Mouse (Mus musculus): ENCODE data around the gene Atp2c2. TPM values are rescaled to one million over a fixed set of nuclear protein-coding genes. Genes with fewer than 3 reads are reported as not detected.

Atp2c2 gene
- total RNA-seq, 4 experiments from 2014 or later: 0.35 to 0.38 (median 0.38) TPM; not detected in 1

GRCm38 (mm10) chr8:119743291-119744026, 43.6 kb downstream of the Atp2c2 start:
- DNase-seq: no peak

GRCm38 (mm10) chr8:119744604-119745003, 44.8 kb downstream of the Atp2c2 start:
- DNase-seq: no peak

GRCm38 (mm10) chr8:119755238-119756146, 55.7 kb downstream of the Atp2c2 start:
- no peak for DNase-seq

- DNase-seq: no peak
These were observed 56.3 kb downstream of the Atp2c2 start for GRCm38 (mm10) chr8:119756147-119756461.

GRCm38 (mm10) chr8:119756538-119756937, 56.7 kb downstream of the Atp2c2 start:
- no peak for DNase-seq

- no peak for DNase-seq
These were observed 61.9 kb downstream of the Atp2c2 start for GRCm38 (mm10) chr8:119761692-119762091.

- no peak for DNase-seq
These were observed 62.7 kb downstream of the Atp2c2 start for GRCm38 (mm10) chr8:119762226-119763220.

GRCm38 (mm10) chr8:119765311-119765710, 65.5 kb downstream of the Atp2c2 start:
- DNase-seq: no peak

- DNase-seq: no peak
These were observed 66.1 kb downstream of the Atp2c2 start for GRCm38 (mm10) chr8:119765761-119766444.

- DNase-seq: no peak
These were observed 76.9 kb downstream of the Atp2c2 start for GRCm38 (mm10) chr8:119776668-119777245.

GRCm38 (mm10) chr8:119777765-119778164, 78.0 kb downstream of the Atp2c2 start:
- peak; percentile 38 for DNase-seq

- peak; percentile 100 for DNase-seq
These were observed 78.5 kb downstream of the Atp2c2 start, which contains the start of gene Tldc1 for GRCm38 (mm10) chr8:119778263-119778662. Gene Tldc1 (minus strand): TSS chr8:119778416.

GRCm38 (mm10) chr8:119779013-119779737, 79.4 kb downstream of the Atp2c2 start:
- DNase-seq: peak; percentile 68

GRCm38 (mm10) chr8:119780402-119781049, 80.7 kb downstream of the Atp2c2 start:
- DNase-seq: no peak

GRCm38 (mm10) chr8:119781086-119781840, 81.5 kb downstream of the Atp2c2 start:
- DNase-seq: no peak

GRCm38 (mm10) chr8:119782715-119783114, 82.9 kb downstream of the Atp2c2 start:
- peak; percentile 63 for DNase-seq

GRCm38 (mm10) chr8:119783579-119783978, 83.8 kb downstream of the Atp2c2 start:
- DNase-seq: no peak

GRCm38 (mm10) chr8:119784141-119784574, 84.3 kb downstream of the Atp2c2 start:
- no peak for DNase-seq

- DNase-seq: no peak
These were observed 84.9 kb downstream of the Atp2c2 start for GRCm38 (mm10) chr8:119784676-119785075.
